Mouse (Mus musculus): ENCODE measurements around the gene Il23a.
"Not testable (repeated sequence)": the region's sequence is repeated elsewhere in the genome, so short reads cannot be mapped to it uniquely, and the experiment has no call there.

The Il23a gene

GRCm38 (mm10) chr10:128303126-128304021 is 4.8 kb upstream of the Il23a start, which contains the start of gene Pan2:
Gene Pan2 (plus strand): TSS chr10:128303335.
- peak; percentile 99 for DNase-seq

- no peak for DNase-seq
Measured at GRCm38 (mm10) chr10:128302785-128303125, 4.2 kb upstream of the Il23a start.

GRCm38 (mm10) chr10:128302357-128302756 is 3.8 kb upstream of the Il23a start:
- no peak for DNase-seq

GRCm38 (mm10) chr10:128298243-128298642 is 309 bp downstream of the Il23a start:
- no peak for DNase-seq

GRCm38 (mm10) chr10:128297622-128298021 is 930 bp downstream of the Il23a start:
- peak; percentile 53 for DNase-seq

- no peak for DNase-seq
Measured at GRCm38 (mm10) chr10:128297221-128297620, 1.3 kb downstream of the Il23a start.

- no peak for DNase-seq
Measured at GRCm38 (mm10) chr10:128296370-128297090, 2.0 kb downstream of the Il23a start.

GRCm38 (mm10) chr10:128290594-128290993 is 8.0 kb downstream of the Il23a start:
- DNase-seq = not testable (repeated sequence)

GRCm38 (mm10) chr10:128283604-128284579 is 14.7 kb downstream of the Il23a start:
- peak; percentile 86 for DNase-seq

GRCm38 (mm10) chr10:128282886-128283450 is 15.6 kb downstream of the Il23a start:
- DNase-seq = no peak

GRCm38 (mm10) chr10:128281682-128282081 is 16.9 kb downstream of the Il23a start:
- no peak for DNase-seq

GRCm38 (mm10) chr10:128280943-128281342 is 17.6 kb downstream of the Il23a start:
- no peak for DNase-seq

- no peak for DNase-seq
Measured at GRCm38 (mm10) chr10:128278158-128278557, 20.4 kb downstream of the Il23a start.

- DNase-seq = not testable (repeated sequence)
Measured at GRCm38 (mm10) chr10:128275374-128275773, 23.2 kb downstream of the Il23a start.

- not testable (repeated sequence) for DNase-seq
Measured at GRCm38 (mm10) chr10:128272819-128273439, 25.6 kb downstream of the Il23a start.

- no peak for DNase-seq
Measured at GRCm38 (mm10) chr10:128271883-128272282, 26.7 kb downstream of the Il23a start.

- no peak for DNase-seq
Measured at GRCm38 (mm10) chr10:128270866-128271265, 27.7 kb downstream of the Il23a start.

GRCm38 (mm10) chr10:128270287-128270841 is 28.2 kb downstream of the Il23a start, which contains the start of gene Stat2:
Gene Stat2 (plus strand): TSS chr10:128270559.
- peak; percentile 98 for DNase-seq

GRCm38 (mm10) chr10:128269206-128269910 is 29.2 kb downstream of the Il23a start:
- DNase-seq = no peak

- no peak for DNase-seq
Measured at GRCm38 (mm10) chr10:128268371-128268770, 30.2 kb downstream of the Il23a start, which contains the start of gene Apof. Gene Apof (plus strand): TSS chr10:128268671.
